Mouse (Mus musculus) lung, postnatal 0 days (tissue): ENCODE data around the gene Ube3b.

Experiments
- CTCF ChIP-seq: IDR thresholded peaks from 2 replicates; pipeline ENCODE4 v1.5.1; 2016; ENCODE audit warnings: antibody characterized with exemption, mild to moderate bottlenecking
- EP300 ChIP-seq: IDR thresholded peaks from 2 replicates; pipeline ENCODE4 v1.6.1; 2016; ENCODE audit warnings: antibody characterized with exemption, mild to moderate bottlenecking, control low read depth

DNA sequence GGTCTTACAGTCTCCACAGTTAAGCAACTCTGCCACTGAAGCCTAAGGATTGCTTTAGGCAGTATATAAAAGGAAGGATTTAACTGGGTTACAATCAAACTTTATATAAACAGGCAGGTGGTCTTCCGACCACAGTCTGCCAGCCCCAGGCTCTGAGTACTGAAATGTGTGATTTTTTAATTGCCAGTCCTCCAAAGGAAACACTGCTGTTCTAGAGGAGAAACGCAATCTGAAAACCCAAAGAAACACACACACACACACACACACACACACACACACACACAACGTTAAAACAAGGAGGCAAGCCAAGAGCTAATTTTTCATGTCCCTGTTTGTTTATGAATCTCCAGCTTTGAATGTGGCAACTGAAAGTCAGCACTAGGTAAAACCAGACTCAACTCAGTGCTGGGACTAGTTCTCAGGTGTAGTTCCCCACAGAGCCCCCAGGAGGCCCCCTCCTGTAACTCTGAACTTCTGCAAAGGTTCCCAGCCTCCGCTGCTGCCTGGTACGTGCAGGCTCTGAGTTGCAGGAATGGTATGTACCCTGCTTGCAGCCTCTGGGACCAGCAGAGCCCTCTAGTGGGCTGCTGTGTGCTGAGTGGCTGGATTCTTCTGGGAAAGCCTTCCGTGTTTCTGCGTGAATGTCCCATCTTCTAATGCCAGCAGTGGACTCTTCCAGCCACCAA, 24.0 kb upstream of the Ube3b start:
- peak; percentile 94 for TF ChIP-seq CTCF
- TF ChIP-seq EP300 = peak; percentile 95
